Mouse (Mus musculus): ENCODE data around the gene Rtn1. TPM values are rescaled to one million over a fixed set of nuclear protein-coding genes. Genes with fewer than 3 reads are reported as not detected.
"Not testable (repeated sequence)": the region's sequence is repeated elsewhere in the genome, so short reads cannot be mapped to it uniquely, and the experiment has no call there.

Rtn1 gene
- polyA plus RNA-seq, 1 experiment = 1,191 TPM

DNA sequence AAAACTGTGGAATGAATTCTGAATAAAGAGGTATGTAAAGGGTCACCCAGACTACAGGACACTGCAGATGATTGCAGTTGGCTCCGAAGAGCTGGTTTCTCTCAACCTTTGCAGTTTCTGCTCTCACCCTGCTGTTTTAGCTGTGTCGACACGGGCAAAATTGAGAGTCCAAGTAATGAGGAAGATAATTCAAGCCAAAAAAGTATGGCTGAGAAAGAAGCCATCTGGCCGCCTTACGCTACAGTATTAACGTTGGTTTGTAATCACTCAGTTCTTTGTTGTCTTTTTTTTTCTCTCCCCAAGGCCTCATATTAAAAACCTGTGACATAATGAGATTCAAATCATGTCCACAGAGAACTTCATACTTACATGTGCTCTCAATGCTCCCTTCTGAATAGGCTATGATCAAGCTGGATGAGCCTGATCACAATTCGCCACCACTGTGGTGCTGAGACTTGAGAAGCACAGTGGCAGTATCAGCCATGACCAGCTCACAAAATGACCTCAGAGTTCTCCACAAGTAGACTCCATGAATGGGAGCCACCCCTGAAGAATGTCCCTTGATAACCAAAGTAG is 76.9 kb downstream of the Rtn1 start:
- DNase-seq (ENCODE audit: extremely low spot score in 1 of 2, low spot score in 1 of 2) = no peak

DNA sequence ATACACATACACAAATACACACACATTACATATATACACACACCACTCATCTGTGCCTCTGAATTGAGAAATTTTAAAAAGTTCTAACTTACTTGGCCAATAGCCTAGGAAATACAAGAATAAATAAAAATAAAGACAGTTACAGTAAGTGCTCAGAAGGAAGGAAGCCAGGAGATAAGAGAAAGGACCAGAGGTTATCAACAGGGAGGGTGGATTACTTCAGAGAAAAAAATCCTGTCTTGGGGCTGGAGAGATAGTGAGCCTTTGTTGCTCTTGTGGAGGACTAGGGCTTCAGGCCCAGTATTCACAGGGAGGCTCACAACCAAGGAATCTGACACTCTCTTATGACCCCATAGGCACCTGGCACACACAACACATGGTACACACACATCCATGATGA is 82.8 kb downstream of the Rtn1 start:
- DNase-seq (ENCODE audit: extremely low spot score in 1 of 2, low spot score in 1 of 2) = no peak

DNA sequence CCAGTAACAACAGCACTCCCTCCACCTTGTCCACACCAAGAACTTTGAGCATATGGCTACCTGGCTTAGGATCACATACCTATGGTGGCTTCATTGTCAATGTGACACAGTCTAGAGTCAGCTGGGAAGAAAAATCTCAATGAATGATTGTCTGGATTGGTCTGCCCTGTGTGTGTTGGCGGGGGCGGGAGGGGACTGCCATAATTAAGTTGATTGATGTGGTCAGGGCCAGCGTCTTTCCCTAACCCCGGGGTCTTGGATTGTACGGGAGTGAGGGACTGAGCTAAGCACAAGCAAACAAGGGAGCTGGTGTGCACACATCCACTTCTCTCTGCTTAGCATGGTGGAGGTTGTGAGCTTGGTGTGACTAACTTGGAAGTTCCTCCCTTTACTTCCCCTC is 83.8 kb downstream of the Rtn1 start:
- DNase-seq (ENCODE audit: extremely low spot score in 1 of 2, low spot score in 1 of 2) = no peak

- DNase-seq (ENCODE audit: extremely low spot score in 1 of 2, low spot score in 1 of 2) = no peak
Measured at GRCm38 (mm10) chr12:72324210-72324871, 84.5 kb downstream of the Rtn1 start.

DNA sequence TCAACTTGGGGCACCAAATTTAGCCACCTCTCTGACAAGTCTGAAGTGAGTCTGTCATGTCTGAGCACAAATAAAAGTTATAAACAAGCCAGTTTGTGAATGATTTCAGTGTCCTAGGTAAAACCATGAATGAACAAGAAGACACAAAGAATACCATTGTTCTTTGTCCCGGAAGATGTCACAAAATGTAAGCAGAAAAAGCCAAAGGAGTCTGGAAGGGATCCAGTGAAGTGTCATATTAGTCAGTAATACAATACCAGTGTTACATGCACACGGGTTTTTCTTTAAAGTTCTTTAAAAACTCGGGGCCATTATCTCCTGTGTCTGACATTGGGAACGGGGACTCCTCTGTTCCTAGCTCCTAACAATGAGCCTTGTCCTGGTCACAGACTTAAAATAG is 85.1 kb downstream of the Rtn1 start:
- DNase-seq (ENCODE audit: extremely low spot score in 1 of 2, low spot score in 1 of 2) = no peak

DNA sequence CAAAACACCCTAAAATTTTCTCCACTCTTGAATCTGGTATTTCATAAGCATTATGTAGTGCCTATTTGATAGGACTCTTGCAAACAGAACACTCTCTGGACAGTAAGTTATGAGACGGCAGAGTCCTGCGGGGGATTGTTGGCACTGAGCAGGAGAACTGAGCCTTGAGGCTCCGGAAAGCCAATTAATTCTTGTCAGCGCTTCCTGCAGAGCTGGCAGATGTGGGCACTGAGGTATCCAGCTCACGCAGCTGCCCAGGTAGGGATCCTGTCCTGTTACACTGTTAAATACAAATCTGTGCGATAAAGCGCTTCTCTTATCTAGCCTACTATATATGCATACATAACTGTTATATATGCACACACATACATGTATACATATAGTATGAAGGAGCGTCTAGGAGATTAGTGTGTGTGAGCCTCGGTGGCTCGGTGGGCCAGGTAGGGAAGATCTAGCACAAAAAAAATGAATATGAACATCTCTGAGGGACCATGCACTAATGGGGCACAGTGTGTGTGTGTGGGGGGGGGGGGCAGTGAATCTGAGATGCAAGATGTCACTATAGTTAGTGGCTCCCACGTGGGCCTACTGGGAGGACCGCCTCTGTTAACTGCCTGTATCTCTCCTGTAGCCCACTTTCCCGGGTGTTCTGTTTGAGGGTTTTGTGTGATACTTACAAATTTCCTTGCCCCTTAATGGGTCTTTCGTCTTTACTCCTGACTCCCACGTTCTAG is 93.0 kb downstream of the Rtn1 start:
- DNase-seq (ENCODE audit: extremely low spot score in 1 of 2, low spot score in 1 of 2) = no peak

DNA sequence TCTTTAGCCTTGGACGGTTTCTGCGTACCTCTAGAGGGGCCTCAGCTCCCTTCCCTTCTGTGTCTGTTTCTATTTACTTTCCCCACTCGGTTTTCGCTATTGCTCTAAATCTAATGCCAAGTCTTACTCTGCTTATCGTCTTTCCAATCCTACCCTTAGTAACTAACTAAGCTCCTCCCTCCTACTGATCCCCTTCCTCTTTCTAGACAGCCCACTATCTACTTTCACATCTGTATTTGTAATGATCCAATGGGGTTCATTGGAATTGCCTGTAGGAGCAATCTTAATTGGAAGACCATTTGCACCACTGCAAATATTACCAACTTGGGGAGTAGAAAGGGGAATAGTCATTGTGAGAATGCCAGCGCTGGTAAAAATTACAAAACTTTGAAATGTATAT is 98.0 kb downstream of the Rtn1 start:
- no peak for DNase-seq (ENCODE audit: extremely low spot score in 1 of 2, low spot score in 1 of 2)

GRCm38 (mm10) chr12:72308506-72308905 is 100.3 kb downstream of the Rtn1 start:
- DNase-seq (ENCODE audit: extremely low spot score in 1 of 2, low spot score in 1 of 2) = no peak

- DNase-seq (ENCODE audit: extremely low spot score in 1 of 2, low spot score in 1 of 2) = no peak
Measured at GRCm38 (mm10) chr12:72306281-72306680, 102.6 kb downstream of the Rtn1 start.

- no peak for DNase-seq (ENCODE audit: extremely low spot score in 1 of 2, low spot score in 1 of 2)
Measured at GRCm38 (mm10) chr12:72305421-72305820, 103.4 kb downstream of the Rtn1 start.

DNA sequence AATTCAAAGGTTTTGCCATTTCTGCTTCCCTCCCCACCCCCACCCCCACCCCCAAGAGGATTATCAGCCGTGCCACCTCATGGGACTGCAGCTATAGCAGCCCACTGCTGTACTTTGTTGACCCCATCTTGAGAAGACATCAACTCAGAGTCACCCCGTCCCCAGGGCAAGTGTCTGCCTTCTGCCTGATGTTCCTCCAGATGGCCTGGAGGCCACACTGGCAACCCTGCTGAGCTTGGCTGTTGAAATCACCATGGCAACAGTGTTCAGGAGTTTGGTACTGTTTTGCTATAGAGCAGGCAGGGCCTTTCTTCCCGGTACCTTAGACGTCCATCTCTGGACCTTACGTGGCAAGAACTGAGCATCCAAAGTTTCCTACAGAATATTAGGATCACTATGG is 103.9 kb downstream of the Rtn1 start:
- DNase-seq (ENCODE audit: extremely low spot score in 1 of 2, low spot score in 1 of 2) = no peak

- peak in 1 of 2 experiments; percentile 20 for DNase-seq (ENCODE audit: extremely low spot score in 1 of 2, low spot score in 1 of 2)
Measured at GRCm38 (mm10) chr12:72304347-72304688, 104.5 kb downstream of the Rtn1 start.

GRCm38 (mm10) chr12:72303624-72304346 is 105.1 kb downstream of the Rtn1 start:
- no peak for DNase-seq (ENCODE audit: extremely low spot score in 1 of 2, low spot score in 1 of 2)

DNA sequence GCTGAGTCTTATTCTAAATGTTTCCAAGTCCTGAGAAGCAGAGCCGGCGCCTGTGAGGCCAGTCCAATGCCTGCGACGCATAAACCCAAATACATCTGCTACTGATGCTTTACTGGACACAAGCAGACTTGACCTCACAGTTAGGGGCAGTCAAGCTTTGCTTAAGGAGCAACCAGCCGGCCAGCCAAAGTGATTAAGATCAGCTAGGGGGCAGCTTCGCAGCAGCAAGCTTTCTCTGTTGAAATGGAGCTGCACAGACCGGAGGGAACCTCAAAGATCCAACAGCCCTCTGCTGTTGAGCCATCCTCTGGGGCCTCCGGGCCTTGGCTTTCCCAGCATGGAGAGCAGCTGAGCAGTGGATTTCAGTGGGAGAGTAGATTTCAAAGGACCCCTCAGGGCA is 107.4 kb downstream of the Rtn1 start:
- no peak for DNase-seq (ENCODE audit: extremely low spot score in 1 of 2, low spot score in 1 of 2)

DNA sequence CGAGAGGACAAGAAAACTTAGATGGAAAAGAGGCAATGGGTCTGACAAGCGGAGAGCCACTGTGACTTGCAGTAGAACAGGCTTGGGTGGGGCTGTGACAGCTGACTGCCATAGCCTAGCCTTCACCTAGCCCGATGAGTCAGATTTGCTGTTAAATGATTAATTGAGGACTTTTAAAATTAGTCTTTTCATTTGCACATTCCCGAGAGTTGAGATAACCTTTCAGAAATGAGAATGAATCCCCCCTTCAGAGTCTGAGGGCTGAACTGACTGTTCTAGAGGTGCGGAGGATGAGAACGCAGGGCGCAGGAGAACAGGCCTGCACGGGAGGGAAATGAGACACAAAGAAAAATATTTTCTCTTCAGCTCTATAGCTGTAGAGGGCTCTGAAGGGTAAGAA is 107.9 kb downstream of the Rtn1 start:
- DNase-seq (ENCODE audit: extremely low spot score in 1 of 2, low spot score in 1 of 2) = no peak

DNA sequence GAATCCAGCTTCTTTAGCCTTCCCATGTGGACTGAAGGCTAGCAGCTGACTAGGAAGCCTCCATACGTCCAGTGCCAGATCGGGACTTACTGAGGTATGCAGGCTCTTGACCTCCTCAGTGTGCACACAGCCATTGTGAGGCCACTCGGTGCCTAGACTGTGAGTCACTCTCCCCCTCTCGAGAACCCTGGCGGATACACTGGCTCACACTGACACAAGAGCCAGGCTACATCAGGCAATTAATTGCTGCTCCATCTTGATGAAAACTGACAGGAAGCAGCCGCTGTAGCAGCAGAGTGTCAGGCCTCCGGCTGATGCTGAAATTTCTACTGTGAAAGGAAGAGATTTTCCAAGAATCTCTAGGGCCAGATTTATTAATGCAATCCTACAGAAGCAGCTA is 110.6 kb downstream of the Rtn1 start:
- no peak for DNase-seq (ENCODE audit: extremely low spot score in 1 of 2, low spot score in 1 of 2)

DNA sequence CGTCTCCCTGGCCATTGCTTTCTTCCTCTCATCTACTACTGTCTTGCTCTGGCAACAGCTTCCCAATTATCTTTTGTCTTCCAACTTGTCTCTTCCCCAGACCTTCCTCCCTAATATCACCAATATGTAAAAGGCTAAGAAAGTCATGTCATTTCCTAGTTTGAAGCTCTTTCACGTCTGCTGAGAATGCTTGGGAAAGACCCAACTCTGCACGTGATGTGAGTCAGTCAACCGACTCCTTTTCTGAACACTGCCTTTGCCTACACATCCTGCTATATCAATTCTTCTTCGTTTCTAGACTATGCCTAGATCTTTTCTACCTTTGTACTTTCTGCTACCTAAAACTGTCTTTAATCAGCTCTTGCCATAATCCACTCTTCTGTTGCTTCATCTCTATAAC is 112.3 kb downstream of the Rtn1 start:
- no peak for DNase-seq (ENCODE audit: extremely low spot score in 1 of 2, low spot score in 1 of 2)

DNA sequence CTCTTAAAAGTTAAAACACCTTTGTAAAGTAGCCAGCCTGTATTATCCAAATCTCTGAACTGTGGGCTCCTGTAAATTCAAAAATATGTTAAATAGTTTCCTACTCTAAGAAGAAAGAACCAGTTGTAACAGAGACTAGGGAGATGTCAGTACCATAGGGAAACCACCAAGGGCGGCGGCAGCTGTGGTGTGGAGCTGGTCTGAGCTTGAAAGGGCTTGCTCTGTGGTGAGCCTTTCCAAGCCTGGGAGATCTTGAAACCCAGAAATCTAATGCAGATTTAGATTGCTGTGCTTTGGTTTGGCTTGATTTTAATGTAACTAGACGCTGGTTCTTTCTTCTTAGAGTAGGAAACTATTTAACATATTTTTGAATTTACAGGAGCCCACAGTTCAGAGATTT is 115.7 kb downstream of the Rtn1 start:
- not testable (repeated sequence) for DNase-seq (ENCODE audit: extremely low spot score in 1 of 2, low spot score in 1 of 2)

- DNase-seq (ENCODE audit: extremely low spot score in 1 of 2, low spot score in 1 of 2) = no peak
Measured at GRCm38 (mm10) chr12:72292566-72292965, 116.3 kb downstream of the Rtn1 start.

- DNase-seq (ENCODE audit: extremely low spot score in 1 of 2, low spot score in 1 of 2) = no peak
Measured at GRCm38 (mm10) chr12:72291266-72291665, 117.6 kb downstream of the Rtn1 start.

- no peak for DNase-seq (ENCODE audit: extremely low spot score in 1 of 2, low spot score in 1 of 2)
Measured at GRCm38 (mm10) chr12:72288215-72288614, 120.6 kb downstream of the Rtn1 start.

All from frontal cortex, adult 2 months (tissue).